Mouse (Mus musculus): ENCODE data around the gene Pmpcb. TPM values are rescaled to one million over a fixed set of nuclear protein-coding genes. Genes with fewer than 3 reads are reported as not detected.

Gene Pmpcb
- polyA plus RNA-seq, 1 experiment = 34.0 TPM

GRCm38 (mm10) chr5:21776491-21776890, 39.5 kb downstream of the Pmpcb start:
- H3K4me3 ChIP-seq (ENCODE audit: control insufficient read depth, insufficient read depth, low read length) = no peak overlapping the region
- TF ChIP-seq POLR2A (IDR thresholded peaks at IDR 0.05; ENCODE audit: control insufficient read depth, extremely low read depth, insufficient read depth, low read length, poor library complexity) = no peak
- TF ChIP-seq CTCF (IDR thresholded peaks at IDR 0.05; ENCODE audit: borderline replicate concordance, control insufficient read depth, extremely low read depth, insufficient read depth, low read length, poor library complexity) = no peak
- no peak for DNase-seq
- peaks cover 64% of the 10 kb centered on the region for H3K36me3 ChIP-seq (ENCODE audit: control insufficient read depth, insufficient read depth, low read length)
- no peaks in the 10 kb centered on the region for H3K4me1 ChIP-seq (replicated peaks; ENCODE audit: control insufficient read depth, insufficient read depth, low read length)
- no peak overlapping the region for H3K27ac ChIP-seq (ENCODE audit: control insufficient read depth, insufficient read depth, low read length)
- WGBS = 97% methylated on average over 6 of the region's 6 CpGs
- H3K27me3 ChIP-seq (ENCODE audit: control insufficient read depth, insufficient read depth, low read length) = no peaks in the 10 kb centered on the region

- WGBS = under 1% methylated on average over 51 of the region's 51 CpGs
- TF ChIP-seq CTCF (IDR thresholded peaks at IDR 0.05; ENCODE audit: borderline replicate concordance, control insufficient read depth, extremely low read depth, insufficient read depth, low read length, poor library complexity) = no peak
- no peak for TF ChIP-seq POLR2A (IDR thresholded peaks at IDR 0.05; ENCODE audit: control insufficient read depth, extremely low read depth, insufficient read depth, low read length, poor library complexity)
- peak overlapping the region; percentile 76 for H3K4me3 ChIP-seq (ENCODE audit: control insufficient read depth, insufficient read depth, low read length)
- DNase-seq = peak; percentile 65
- H3K27ac ChIP-seq (ENCODE audit: control insufficient read depth, insufficient read depth, low read length) = peak overlapping the region; percentile 25; the same call in 1 of the 2 replicates
- peaks cover 5% of the 10 kb centered on the region; the same call in 1 of the 2 replicates for H3K4me1 ChIP-seq (replicated peaks; ENCODE audit: control insufficient read depth, insufficient read depth, low read length)
- no peaks in the 10 kb centered on the region for H3K27me3 ChIP-seq (ENCODE audit: control insufficient read depth, insufficient read depth, low read length)
- peaks cover 33% of the 10 kb centered on the region for H3K36me3 ChIP-seq (ENCODE audit: control insufficient read depth, insufficient read depth, low read length)
Observed at GRCm38 (mm10) chr5:21784161-21785052, 47.5 kb downstream of the Pmpcb start.

- Histone ChIP-seq H3K27me3 (ENCODE audit: control insufficient read depth, insufficient read depth, low read length) (no peaks in the 10 kb centered on the region), H3K27ac (ENCODE audit: control insufficient read depth, insufficient read depth, low read length) (peak within 1 kb of the TSS; percentile 25; the same call in 1 of the 2 replicates), H3K36me3 (ENCODE audit: control insufficient read depth, insufficient read depth, low read length) (peaks cover 27% of the 10 kb centered on the region), H3K4me1 (replicated peaks; ENCODE audit: control insufficient read depth, insufficient read depth, low read length) (peaks cover 5% of the 10 kb centered on the region; the same call in 1 of the 2 replicates), H3K4me3 (ENCODE audit: control insufficient read depth, insufficient read depth, low read length) (peak within 1 kb of the TSS; percentile 76)
- WGBS = under 1% methylated on average over 37 of the region's 37 CpGs
- no peak for TF ChIP-seq CTCF (IDR thresholded peaks at IDR 0.05; ENCODE audit: borderline replicate concordance, control insufficient read depth, extremely low read depth, insufficient read depth, low read length, poor library complexity)
- TF ChIP-seq POLR2A (IDR thresholded peaks at IDR 0.05; ENCODE audit: control insufficient read depth, extremely low read depth, insufficient read depth, low read length, poor library complexity) = 0 out of 2 replicates have a peak, but pooled peaks have one; percentile 49
- peak; percentile 82 for DNase-seq
Observed at GRCm38 (mm10) chr5:21785053-21785452, 48.1 kb downstream of the Pmpcb start, which contains the start of the genes Dnajc2 and Psmc2. Gene Dnajc2, minus strand, starts transcription at chr5:21785251. Gene Psmc2, plus strand, starts transcription at chr5:21785283.

- Histone ChIP-seq H3K4me1 (replicated peaks; ENCODE audit: control insufficient read depth, insufficient read depth, low read length) (peaks cover 5% of the 10 kb centered on the region; the same call in 1 of the 2 replicates), H3K27me3 (ENCODE audit: control insufficient read depth, insufficient read depth, low read length) (no peaks in the 10 kb centered on the region), H3K36me3 (ENCODE audit: control insufficient read depth, insufficient read depth, low read length) (peaks cover 21% of the 10 kb centered on the region), H3K4me3 (ENCODE audit: control insufficient read depth, insufficient read depth, low read length) (no peak overlapping the region), H3K27ac (ENCODE audit: control insufficient read depth, insufficient read depth, low read length) (no peak overlapping the region)
- 84% methylated on average over 7 of the region's 7 CpGs for WGBS
- no peak for DNase-seq
- TF ChIP-seq POLR2A (IDR thresholded peaks at IDR 0.05; ENCODE audit: control insufficient read depth, extremely low read depth, insufficient read depth, low read length, poor library complexity) (no peak), CTCF (IDR thresholded peaks at IDR 0.05; ENCODE audit: borderline replicate concordance, control insufficient read depth, extremely low read depth, insufficient read depth, low read length, poor library complexity) (no peak)
Observed at GRCm38 (mm10) chr5:21785776-21786175, 48.8 kb downstream of the Pmpcb start.

GRCm38 (mm10) chr5:21786258-21787185, 49.6 kb downstream of the Pmpcb start:
- peak; percentile 92 for DNase-seq
- WGBS = 1% methylated on average over 51 of the region's 51 CpGs
- peaks cover 5% of the 10 kb centered on the region; the same call in 1 of the 2 replicates for H3K4me1 ChIP-seq (replicated peaks; ENCODE audit: control insufficient read depth, insufficient read depth, low read length)
- peak overlapping the region; percentile 57; the same call in 1 of the 2 replicates for H3K27ac ChIP-seq (ENCODE audit: control insufficient read depth, insufficient read depth, low read length)
- peaks cover 13% of the 10 kb centered on the region for H3K36me3 ChIP-seq (ENCODE audit: control insufficient read depth, insufficient read depth, low read length)
- no peaks in the 10 kb centered on the region for H3K27me3 ChIP-seq (ENCODE audit: control insufficient read depth, insufficient read depth, low read length)
- TF ChIP-seq POLR2A (IDR thresholded peaks at IDR 0.05; ENCODE audit: control insufficient read depth, extremely low read depth, insufficient read depth, low read length, poor library complexity) (no peak; the same call in 1 of the 2 replicates), CTCF (IDR thresholded peaks at IDR 0.05; ENCODE audit: borderline replicate concordance, control insufficient read depth, extremely low read depth, insufficient read depth, low read length, poor library complexity) (peak; percentile 48; the same call in 1 of the 2 replicates)
- peak overlapping the region; percentile 86 for H3K4me3 ChIP-seq (ENCODE audit: control insufficient read depth, insufficient read depth, low read length)

All from thymus, adult 2 months (tissue).